Mouse (Mus musculus): ENCODE data around the gene A430078G23Rik.

DNA sequence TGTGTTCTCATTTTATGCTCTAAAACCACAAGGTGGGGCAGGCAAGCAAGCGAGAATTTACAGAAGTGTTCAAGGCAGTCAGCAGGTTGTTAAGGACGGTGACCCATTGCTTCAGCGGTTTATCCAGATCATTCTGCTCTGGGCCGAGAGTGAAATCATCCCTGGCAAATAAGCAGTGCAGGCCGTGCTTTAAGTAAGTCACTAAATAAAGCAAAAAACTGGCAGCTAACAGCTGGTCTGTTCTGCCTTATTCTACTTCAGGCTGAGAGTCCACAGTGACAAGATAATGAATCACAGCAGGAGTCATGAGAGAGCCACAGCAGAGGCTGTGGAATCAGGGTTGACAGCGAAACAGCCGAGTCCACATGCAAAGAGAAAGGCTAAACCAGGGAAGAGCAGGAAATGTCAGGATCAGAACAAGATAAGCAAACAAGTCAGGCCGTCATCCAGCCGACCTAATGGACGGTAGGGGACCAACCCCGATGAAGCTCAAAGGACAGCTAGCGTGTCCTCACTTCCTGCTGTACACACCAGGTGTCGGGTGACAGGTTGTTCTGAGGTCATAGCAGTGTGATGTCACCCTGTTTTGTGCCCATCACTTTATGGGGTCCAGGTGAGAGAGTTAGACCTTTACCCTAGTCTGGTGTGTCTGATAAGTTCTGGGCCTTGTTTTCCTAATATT is 4.9 kb upstream of the A430078G23Rik start:
- TF ChIP-seq CTCF (IDR thresholded peaks at IDR 0.05; ENCODE audit: borderline replicate concordance, insufficient read depth, low read depth, low read length) = no peak
- TF ChIP-seq POLR2A (IDR thresholded peaks at IDR 0.05; ENCODE audit: borderline replicate concordance, insufficient read depth, low read length) = no peak
